In the genomic region with DNA sequence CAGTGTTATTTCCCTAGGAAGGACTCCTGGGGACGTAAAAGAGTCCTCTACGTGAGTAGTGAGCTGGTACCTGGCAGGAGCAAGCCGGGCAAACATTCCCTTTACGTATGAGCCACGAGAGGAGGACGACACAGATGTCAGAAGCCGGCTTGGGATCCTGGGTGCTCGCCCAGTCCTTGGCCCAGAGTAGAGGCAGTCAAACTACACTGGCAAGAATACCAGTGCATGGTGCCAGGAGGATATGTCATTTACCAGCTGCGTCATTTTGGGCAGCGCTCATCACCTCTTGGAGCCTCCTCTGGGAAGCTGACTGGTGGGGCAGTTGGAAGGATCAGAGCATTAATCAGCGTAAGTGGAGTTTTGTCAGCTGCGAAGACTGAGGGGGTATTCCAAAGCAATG, we compare ENCODE assay signal across 8 mouse cellular contexts.
A peak's percentile ranks its signal among the peaks of the same experiment; 100 is the strongest.
DNase-seq lines count a peak whose midpoint lies in the region; ATAC-seq lines count a peak whose summit lies in the region.

No protein-coding gene starts in this region.

- no peak for ATAC-seq in erythroid progenitor cell, adult 5-6 weeks (replicated peaks; ENCODE audit: low FRiP score, poor library complexity, severe bottlenecking)

- peak; percentile 34 to 36 for DNase-seq in left cerebral cortex, postnatal 10 days (ENCODE audit: extremely low spot score in 1 of 2, low spot score in 2 of 2)
- no peak for DNase-seq in left cerebral cortex, adult 11 months (ENCODE audit: low spot score)
- DNase-seq in cerebellum, postnatal 14 days, result peak; percentile 77 to 85
- peak; percentile 20 to 59 for DNase-seq in gastrocnemius, postnatal 4 days (ENCODE audit: low spot score in 2 of 2)
- peak; percentile 59 for DNase-seq in lung, postnatal 10 days
- DNase-seq in spleen, postnatal 36 days (ENCODE audit: low spot score in 2 of 2), result no peak
- no peak for DNase-seq in kidney, postnatal 14 days

- intact Hi-C loops in left cerebral cortex, postnatal 10 days (cut with DNase I), result no loop called here

Comparison
In these comparisons a context has a peak if more than half of its experiments do, and no peak if none do; other contexts are left out.
1. DNase-seq: peak in left cerebral cortex, postnatal 10 days (2 of 2), cerebellum, postnatal 14 days (2 of 2), gastrocnemius, postnatal 4 days (2 of 2) and lung, postnatal 10 days (single experiment); none in left cerebral cortex, adult 11 months (single experiment), spleen, postnatal 36 days (0 of 2) and kidney, postnatal 14 days (single experiment).